22 mouse cellular contexts compared by ENCODE assay signal in genomic region chr12:39935775-39936174, GRCm38 (mm10).
A peak's percentile ranks its signal among the peaks of the same experiment; 100 is the strongest.
DNase-seq lines count a peak whose midpoint lies in the region; ATAC-seq and TF ChIP-seq lines count a peak whose summit lies in the region.
"Had no signal": no experiment of that assay in that cellular context is flagged by ENCODE, and none has a peak within 500 bp of the region (broad histone marks: within the 10 kb centered on the region; RNA-seq: fewer than 3 reads in every experiment).

No protein-coding gene starts in this region.

- no peaks in the 10 kb centered on the region for H3K9me3 ChIP-seq in heart, embryonic 13.5 days
- H3K9me3 ChIP-seq in midbrain, embryonic 15.5 days: no peaks in the 10 kb centered on the region
- no peaks in the 10 kb centered on the region for H3K9me3 ChIP-seq in midbrain, embryonic 10.5 days (replicated peaks)
- H3K9me3 ChIP-seq: embryonic facial prominence, embryonic 10.5 days; forebrain, embryonic 10.5 days; hindbrain, embryonic 12.5 days had no signal

- no peak for DNase-seq in heart, adult 11 months
- DNase-seq in midbrain, embryonic 10.5 days (ENCODE audit: low spot score): no peak
- no peak for DNase-seq in cerebellum, postnatal 4 days (ENCODE audit: low spot score in 2 of 2)
- DNase-seq: adrenal gland, postnatal 14 days; cerebellum, adult 18-20 months; cerebellum, adult 9-11 months; cerebellum, postnatal 36 days; gastrocnemius, adult 2 months; gastrocnemius, postnatal 25 days; heart, postnatal 4 days had no signal

- H3K4me3 ChIP-seq in heart, embryonic 13.5 days: no peak overlapping the region
- no peak overlapping the region for H3K4me3 ChIP-seq in midbrain, embryonic 15.5 days
- no peak overlapping the region for H3K4me3 ChIP-seq in midbrain, embryonic 10.5 days
- H3K4me3 ChIP-seq in small intestine, adult 2 months (ENCODE audit: low read depth, low read length): no peak overlapping the region
- H3K4me3 ChIP-seq: embryonic facial prominence, embryonic 10.5 days; forebrain, embryonic 10.5 days; gastrocnemius, adult 2 months; hindbrain, embryonic 12.5 days had no signal

- TF ChIP-seq CTCF in small intestine, adult 2 months (IDR thresholded peaks at IDR 0.05; ENCODE audit: extremely low read depth, insufficient read length, insufficient replicate concordance, low read depth, low read length): no peak

- no peak overlapping the region for H3K9ac ChIP-seq in heart, embryonic 13.5 days
- H3K9ac ChIP-seq in midbrain, embryonic 15.5 days: no peak overlapping the region
- H3K9ac ChIP-seq: hindbrain, embryonic 12.5 days had no signal

- H3K4me2 ChIP-seq in heart, embryonic 13.5 days: peak overlapping the region; percentile 41
- H3K4me2 ChIP-seq in midbrain, embryonic 15.5 days: no peak overlapping the region
- H3K4me2 ChIP-seq: hindbrain, embryonic 12.5 days had no signal

- no peaks in the 10 kb centered on the region for H3K36me3 ChIP-seq in heart, embryonic 13.5 days
- no peaks in the 10 kb centered on the region for H3K36me3 ChIP-seq in midbrain, embryonic 15.5 days (replicated peaks)
- H3K36me3 ChIP-seq in midbrain, embryonic 10.5 days: no peaks in the 10 kb centered on the region
- H3K36me3 ChIP-seq in small intestine, adult 2 months (ENCODE audit: control insufficient read depth, insufficient read depth, low read length): no peaks in the 10 kb centered on the region
- H3K36me3 ChIP-seq: embryonic facial prominence, embryonic 10.5 days; forebrain, embryonic 10.5 days; hindbrain, embryonic 12.5 days had no signal

- no peak for TF ChIP-seq POLR2A in small intestine, adult 2 months (IDR thresholded peaks at IDR 0.05; ENCODE audit: low read depth, low read length)

- no peak overlapping the region for H3K27ac ChIP-seq in heart, embryonic 13.5 days (replicated peaks)
- no peak overlapping the region for H3K27ac ChIP-seq in midbrain, embryonic 15.5 days
- no peak overlapping the region for H3K27ac ChIP-seq in midbrain, embryonic 10.5 days (replicated peaks)
- peak overlapping the region; percentile 69 for H3K27ac ChIP-seq in small intestine, adult 2 months (ENCODE audit: insufficient read depth, low read depth, low read length)
- H3K27ac ChIP-seq: embryonic facial prominence, embryonic 10.5 days; forebrain, embryonic 10.5 days; gastrocnemius, adult 2 months; hindbrain, embryonic 12.5 days had no signal

- ATAC-seq in heart, embryonic 13.5 days (ENCODE audit: extremely low read depth, insufficient number of reproducible peaks, low FRiP score, low TSS enrichment): no peak
- peak; percentile 63 for ATAC-seq in midbrain, embryonic 15.5 days (replicated peaks)
- ATAC-seq: activated CD4-positive, CD25-positive, alpha-beta regulatory T cell, adult 4 months; forebrain, embryonic 14.5 days; hindbrain, embryonic 16.5 days; inflammation-experienced regulatory T-cells, adult 6 months; Patski had no signal

- H3K4me1 ChIP-seq in heart, embryonic 13.5 days: peaks cover 14% of the 10 kb centered on the region
- peaks cover 3% of the 10 kb centered on the region; the same call in 1 of the 2 replicates for H3K4me1 ChIP-seq in midbrain, embryonic 15.5 days
- H3K4me1 ChIP-seq in midbrain, embryonic 10.5 days: peaks cover 6% of the 10 kb centered on the region
- H3K4me1 ChIP-seq in small intestine, adult 2 months (ENCODE audit: control insufficient read depth, insufficient read depth, insufficient read length, low read length): peaks cover 4% of the 10 kb centered on the region; the same call in 1 of the 2 replicates
- H3K4me1 ChIP-seq: embryonic facial prominence, embryonic 10.5 days; forebrain, embryonic 10.5 days; hindbrain, embryonic 12.5 days had no signal

- no peaks in the 10 kb centered on the region for H3K27me3 ChIP-seq in heart, embryonic 13.5 days (replicated peaks)
- no peaks in the 10 kb centered on the region for H3K27me3 ChIP-seq in midbrain, embryonic 15.5 days (replicated peaks)
- no peaks in the 10 kb centered on the region for H3K27me3 ChIP-seq in midbrain, embryonic 10.5 days (ENCODE audit: low read depth, poor library complexity, severe bottlenecking)
- no peaks in the 10 kb centered on the region for H3K27me3 ChIP-seq in small intestine, adult 2 months (ENCODE audit: control insufficient read depth, insufficient read depth, low read length)
- H3K27me3 ChIP-seq: CH12.LX; hindbrain, embryonic 12.5 days had no signal

- WGBS in heart, embryonic 13.5 days: 65% methylated on average over 12 of the region's 12 CpGs
- 88% methylated on average over 12 of the region's 12 CpGs for WGBS in midbrain, embryonic 15.5 days
- 91% methylated on average over 12 of the region's 12 CpGs for WGBS in midbrain, embryonic 10.5 days
- 40% methylated on average over 12 of the region's 12 CpGs for WGBS in small intestine, adult 2 months
